ENCODE assay signal across 22 mouse cellular contexts in genomic region chr17:28618775-28619174, GRCm38 (mm10). TPM values are rescaled to one million over a fixed set of nuclear protein-coding genes. Genes with fewer than 3 reads are reported as not detected.
DNase-seq lines count a peak whose midpoint lies in the region; ATAC-seq and TF ChIP-seq lines count a peak whose summit lies in the region.
"Had no signal": no experiment of that assay in that cellular context is flagged by ENCODE, and none has a peak within 500 bp of the region (broad histone marks: within the 10 kb centered on the region; RNA-seq: fewer than 3 reads in every experiment).

No protein-coding gene starts in this region.

- H3K4me1 ChIP-seq in intestine, postnatal 0 days (replicated peaks; ENCODE audit: control insufficient read depth, insufficient read depth, low read length) = 0 out of 2 replicates have a peak, but pooled peaks cover 4% of the 10 kb centered on the region
- peaks cover 24% of the 10 kb centered on the region for H3K4me1 ChIP-seq in intestine, embryonic 15.5 days (replicated peaks)
- H3K4me1 ChIP-seq in liver, embryonic 14.5 days (replicated peaks; ENCODE audit: control insufficient read depth in 2 of 2, insufficient read depth in 2 of 2, low read length in 1 of 2) = peaks cover 9 to 27% of the 10 kb centered on the region in 2 experiments
- peaks cover 2% of the 10 kb centered on the region; the same call in 1 of the 2 replicates for H3K4me1 ChIP-seq in stomach, postnatal 0 days (replicated peaks; ENCODE audit: control insufficient read depth, insufficient read depth)

- peak overlapping the region; percentile 64 for H3K27ac ChIP-seq in intestine, postnatal 0 days (ENCODE audit: low read depth, low read length)
- no peak overlapping the region for H3K27ac ChIP-seq in intestine, embryonic 15.5 days
- no peak overlapping the region for H3K27ac ChIP-seq in liver, embryonic 14.5 days
- H3K27ac ChIP-seq in stomach, postnatal 0 days (replicated peaks) = no peak overlapping the region
- H3K27ac ChIP-seq: embryonic facial prominence, embryonic 13.5 days; forebrain, embryonic 13.5 days; heart, adult 2 months; hindbrain, embryonic 15.5 days had no signal

- no peak for TF ChIP-seq CTCF in intestine, postnatal 0 days (IDR thresholded peaks at IDR 0.05; ENCODE audit: low read depth)
- TF ChIP-seq CTCF in liver, embryonic 14.5 days (IDR thresholded peaks at IDR 0.05; ENCODE audit: low read depth) = no peak
- TF ChIP-seq CTCF in stomach, postnatal 0 days (IDR thresholded peaks at IDR 0.05; ENCODE audit: low read depth) = no peak

- H3K4me2 ChIP-seq in intestine, postnatal 0 days (replicated peaks; ENCODE audit: low read depth) = no peak overlapping the region
- H3K4me2 ChIP-seq in intestine, embryonic 15.5 days (replicated peaks) = no peak overlapping the region
- H3K4me2 ChIP-seq in liver, embryonic 14.5 days (ENCODE audit: low read depth) = peak overlapping the region; percentile 21
- H3K4me2 ChIP-seq in stomach, postnatal 0 days (replicated peaks; ENCODE audit: low read depth) = no peak overlapping the region
- H3K4me2 ChIP-seq: embryonic facial prominence, embryonic 13.5 days; forebrain, embryonic 13.5 days; heart, embryonic 11.5 days; hindbrain, embryonic 15.5 days had no signal

- ATAC-seq in intestine, postnatal 0 days = no peak
- no peak for ATAC-seq in intestine, embryonic 15.5 days
- no peak for ATAC-seq in liver, embryonic 14.5 days (ENCODE audit: insufficient read depth)
- peak; percentile 26; the same call in 1 of the 2 replicates for ATAC-seq in stomach, postnatal 0 days (ENCODE audit: low FRiP score, low TSS enrichment)
- ATAC-seq: forebrain, embryonic 13.5 days had no signal

- no peak for TF ChIP-seq EP300 in liver, embryonic 14.5 days (IDR thresholded peaks at IDR 0.05; ENCODE audit: low read depth)
- TF ChIP-seq EP300 in stomach, postnatal 0 days (optimal IDR thresholded peaks at IDR 0.05) = no peak

- no peaks in the 10 kb centered on the region for H3K27me3 ChIP-seq in intestine, postnatal 0 days (replicated peaks; ENCODE audit: control insufficient read depth, insufficient read depth, low read length)
- no peaks in the 10 kb centered on the region for H3K27me3 ChIP-seq in intestine, embryonic 15.5 days (replicated peaks)
- no peaks in the 10 kb centered on the region for H3K27me3 ChIP-seq in liver, embryonic 14.5 days (ENCODE audit: control insufficient read depth, insufficient read depth, low read length)
- no peaks in the 10 kb centered on the region for H3K27me3 ChIP-seq in stomach, postnatal 0 days (ENCODE audit: control insufficient read depth, insufficient read depth, low read length)
- H3K27me3 ChIP-seq: embryonic facial prominence, embryonic 13.5 days; forebrain, embryonic 13.5 days; hindbrain, embryonic 15.5 days had no signal

- no peak overlapping the region for H3K9ac ChIP-seq in intestine, postnatal 0 days (ENCODE audit: low read depth, low read length)
- no peak overlapping the region for H3K9ac ChIP-seq in intestine, embryonic 15.5 days
- no peak overlapping the region for H3K9ac ChIP-seq in liver, embryonic 14.5 days (replicated peaks)
- H3K9ac ChIP-seq in stomach, postnatal 0 days (ENCODE audit: low read length) = no peak overlapping the region
- H3K9ac ChIP-seq: embryonic facial prominence, embryonic 13.5 days; forebrain, embryonic 13.5 days; hindbrain, embryonic 15.5 days had no signal

- H3K36me3 ChIP-seq in intestine, postnatal 0 days (ENCODE audit: control insufficient read depth, insufficient read depth) = peaks cover 19% of the 10 kb centered on the region
- peaks cover 8% of the 10 kb centered on the region; the same call in 1 of the 2 replicates for H3K36me3 ChIP-seq in intestine, embryonic 15.5 days
- H3K36me3 ChIP-seq in liver, embryonic 14.5 days (replicated peaks; ENCODE audit: control insufficient read depth, insufficient read depth, low read depth) = no peaks in the 10 kb centered on the region; the same call in 1 of the 2 replicates
- no peaks in the 10 kb centered on the region for H3K36me3 ChIP-seq in stomach, postnatal 0 days (ENCODE audit: control insufficient read depth, insufficient read depth, low read length)

- WGBS in intestine, postnatal 0 days = 92% methylated on average over 1 of the region's 1 CpGs
- 100% methylated on average over 1 of the region's 1 CpGs for WGBS in intestine, embryonic 15.5 days
- WGBS in liver, embryonic 14.5 days (ENCODE audit: insufficient replicate concordance) = 70% methylated on average over 1 of the region's 1 CpGs
- 82% methylated on average over 1 of the region's 1 CpGs for WGBS in stomach, postnatal 0 days

- DNase-seq in 416B (ENCODE audit: low read depth) = peak; percentile 59
- no peak for DNase-seq in liver, embryonic 14.5 days (ENCODE audit: low read depth in 3 of 3, low spot score in 3 of 3)
- no peak for DNase-seq in stomach, postnatal 0 days (ENCODE audit: low spot score)
- no peak for DNase-seq in cerebellum, postnatal 36 days
- DNase-seq in heart, postnatal 14 days = no peak
- DNase-seq: adrenal gland, postnatal 10 days; cerebellum, adult 11 months; cerebellum, adult 8-10 months; cerebellum, postnatal 14 days; gastrocnemius, postnatal 14 days; heart, adult 2 months; heart, postnatal 36 days had no signal

- intact Hi-C loops in heart, postnatal 14 days (cut with DNase I) = no loop called here

- no peaks in the 10 kb centered on the region for H3K9me3 ChIP-seq in intestine, postnatal 0 days (ENCODE audit: control insufficient read depth)
- no peaks in the 10 kb centered on the region for H3K9me3 ChIP-seq in intestine, embryonic 15.5 days
- no peaks in the 10 kb centered on the region for H3K9me3 ChIP-seq in liver, embryonic 14.5 days (ENCODE audit: control insufficient read depth, low read length)
- H3K9me3 ChIP-seq in stomach, postnatal 0 days (ENCODE audit: control insufficient read depth, low read length) = no peaks in the 10 kb centered on the region
- H3K9me3 ChIP-seq: embryonic facial prominence, embryonic 13.5 days; forebrain, embryonic 13.5 days; hindbrain, embryonic 15.5 days had no signal

- no peak overlapping the region for H3K4me3 ChIP-seq in intestine, postnatal 0 days (ENCODE audit: low read depth, low read length)
- H3K4me3 ChIP-seq in intestine, embryonic 15.5 days (replicated peaks) = no peak overlapping the region
- H3K4me3 ChIP-seq in liver, embryonic 14.5 days (ENCODE audit: insufficient read depth in 1 of 2, low read depth in 2 of 2, low read length in 2 of 2) = no peak overlapping the region
- no peak overlapping the region for H3K4me3 ChIP-seq in stomach, postnatal 0 days (ENCODE audit: low read depth, low read length)
- H3K4me3 ChIP-seq: embryonic facial prominence, embryonic 13.5 days; forebrain, embryonic 13.5 days; heart, adult 2 months; hindbrain, embryonic 15.5 days had no signal

RNA-seq across cellular contexts. Expression of gene Srpk1, which starts 3.7 kb away (rescaled TPM):
- polyA plus RNA-seq in intestine, postnatal 0 days (2015; fragmentation: Nextera tagmentation; extraction: Ambion mirVana) = 55.2 and 70.3 TPM in 2 replicates
- polyA plus RNA-seq in intestine, embryonic 15.5 days (2015; fragmentation: Nextera tagmentation; extraction: Ambion mirVana) = 97.1 and 97.5 TPM in 2 replicates
- polyA plus RNA-seq in liver, embryonic 14.5 days (2012; rRNA removed) = 11.5 and 12.9 TPM in 2 replicates
- polyA plus RNA-seq in liver, embryonic 14.5 days (2014; fragmentation: Nextera tagmentation; extraction: Ambion mirVana) = 40.8 and 41.8 TPM in 2 replicates
- polyA plus RNA-seq in stomach, postnatal 0 days (2015; fragmentation: Nextera tagmentation; extraction: Ambion mirVana) = 88.7 and 103 TPM in 2 replicates
- total RNA-seq in heart, postnatal 14 days (2021) = 10 to 100 TPM; 34.9 to 35.2 TPM

RNA-seq across cellular contexts. Expression of gene Lhfpl5, which starts 43.3 kb away (rescaled TPM):
- 0.90 and 1.3 TPM in 2 replicates for polyA plus RNA-seq in intestine, postnatal 0 days (2015; fragmentation: Nextera tagmentation; extraction: Ambion mirVana)
- polyA plus RNA-seq in intestine, embryonic 15.5 days (2015; fragmentation: Nextera tagmentation; extraction: Ambion mirVana) = 1.3 and 1.8 TPM in 2 replicates
- polyA plus RNA-seq in liver, embryonic 14.5 days (2012; rRNA removed) = not detected in 2 replicates
- polyA plus RNA-seq in liver, embryonic 14.5 days (2014; fragmentation: Nextera tagmentation; extraction: Ambion mirVana) = not detected in 2 replicates
- polyA plus RNA-seq in stomach, postnatal 0 days (2015; fragmentation: Nextera tagmentation; extraction: Ambion mirVana) = 0.98 and 1.2 TPM in 2 replicates
- not detected for total RNA-seq in heart, postnatal 14 days (2021)
- total RNA-seq: gastrocnemius, postnatal 14 days; heart, adult 2 months; heart, postnatal 36 days had no signal
- polyA plus RNA-seq: gonadal fat pad, adult 2 months; heart, embryonic 11.5 days had no signal

RNA-seq across cellular contexts. Expression of gene Clps, which starts 58.2 kb away (rescaled TPM):
- polyA plus RNA-seq in intestine, postnatal 0 days (2015; fragmentation: Nextera tagmentation; extraction: Ambion mirVana) = 104 and 125 TPM in 2 replicates
- polyA plus RNA-seq in intestine, embryonic 15.5 days (2015; fragmentation: Nextera tagmentation; extraction: Ambion mirVana) = 958 and 2,971 TPM in 2 replicates
- polyA plus RNA-seq in liver, embryonic 14.5 days (2012; rRNA removed) = 1.2 and 3.3 TPM in 2 replicates
- 2.9 and 3.7 TPM in 2 replicates for polyA plus RNA-seq in liver, embryonic 14.5 days (2014; fragmentation: Nextera tagmentation; extraction: Ambion mirVana)
- 1,789 and 1,944 TPM in 2 replicates for polyA plus RNA-seq in stomach, postnatal 0 days (2015; fragmentation: Nextera tagmentation; extraction: Ambion mirVana)
- not detected for total RNA-seq in heart, postnatal 14 days (2021)
- total RNA-seq: adrenal gland, postnatal 10 days; gastrocnemius, postnatal 14 days; heart, adult 2 months; heart, postnatal 36 days had no signal
- polyA plus RNA-seq: brain, embryonic 14.5 days; cortical plate, adult 2 months; embryonic facial prominence, embryonic 13.5 days; heart, embryonic 11.5 days; hindbrain, embryonic 11.5 days had no signal

Comparison
In these comparisons a context has a peak if more than half of its experiments do, and no peak if none do; other contexts are left out.
1. RNA of gene Clps, which starts 58.2 kb away (polyA plus RNA-seq): 1,789 to 1,944 TPM in stomach, postnatal 0 days, 958 to 2,971 TPM in intestine, embryonic 15.5 days and 104 to 125 TPM in intestine, postnatal 0 days; 1.2 to 3.7 TPM in liver, embryonic 14.5 days; every median in the first group is over 10 times any median in the second.